Mouse (Mus musculus) lung, postnatal 14 days (tissue): Measurements from ENCODE around the gene Psen2.
A peak's percentile ranks its signal among the peaks of the same experiment; 100 is the strongest.

ENCODE experiments used
- DNase-seq: peaks from one replicate; pipeline ENCODE4 v3.0.0; 2021

The Psen2 gene

DNA sequence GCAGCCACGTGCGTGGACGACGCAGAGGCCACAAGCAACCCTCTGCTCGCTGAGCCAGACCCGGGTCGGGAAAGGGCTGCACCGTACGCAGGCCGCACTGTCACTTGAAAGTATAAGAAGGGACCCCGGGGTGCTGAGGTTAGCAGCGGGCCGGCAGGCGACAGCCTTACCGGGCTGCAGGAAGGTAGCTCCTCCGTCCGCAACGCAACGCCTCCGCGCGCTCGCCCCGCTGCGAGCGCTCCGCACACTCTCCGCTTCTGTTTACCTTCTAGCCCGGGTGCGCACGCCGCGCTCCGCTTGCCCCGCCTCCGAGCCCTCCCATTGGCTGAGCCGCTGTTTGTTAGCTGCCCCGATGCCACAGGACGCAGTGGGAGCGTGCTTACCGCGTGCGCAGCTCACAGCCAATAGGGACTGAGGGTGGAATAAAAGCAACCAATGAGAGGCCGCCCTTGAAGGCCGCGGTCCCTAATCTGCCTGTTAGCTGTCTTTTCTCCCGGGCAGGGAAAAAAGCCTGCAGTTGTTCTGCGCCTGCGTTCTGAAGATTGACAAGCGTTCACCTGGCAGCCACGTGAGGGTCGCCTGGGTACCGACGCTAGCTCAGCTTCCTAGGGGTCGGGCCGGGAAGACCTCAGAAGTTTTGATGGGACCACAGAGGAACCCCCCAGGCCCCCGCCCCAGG lies 67.4 kb downstream of the Psen2 start:
- peak; percentile 97 for DNase-seq

DNA sequence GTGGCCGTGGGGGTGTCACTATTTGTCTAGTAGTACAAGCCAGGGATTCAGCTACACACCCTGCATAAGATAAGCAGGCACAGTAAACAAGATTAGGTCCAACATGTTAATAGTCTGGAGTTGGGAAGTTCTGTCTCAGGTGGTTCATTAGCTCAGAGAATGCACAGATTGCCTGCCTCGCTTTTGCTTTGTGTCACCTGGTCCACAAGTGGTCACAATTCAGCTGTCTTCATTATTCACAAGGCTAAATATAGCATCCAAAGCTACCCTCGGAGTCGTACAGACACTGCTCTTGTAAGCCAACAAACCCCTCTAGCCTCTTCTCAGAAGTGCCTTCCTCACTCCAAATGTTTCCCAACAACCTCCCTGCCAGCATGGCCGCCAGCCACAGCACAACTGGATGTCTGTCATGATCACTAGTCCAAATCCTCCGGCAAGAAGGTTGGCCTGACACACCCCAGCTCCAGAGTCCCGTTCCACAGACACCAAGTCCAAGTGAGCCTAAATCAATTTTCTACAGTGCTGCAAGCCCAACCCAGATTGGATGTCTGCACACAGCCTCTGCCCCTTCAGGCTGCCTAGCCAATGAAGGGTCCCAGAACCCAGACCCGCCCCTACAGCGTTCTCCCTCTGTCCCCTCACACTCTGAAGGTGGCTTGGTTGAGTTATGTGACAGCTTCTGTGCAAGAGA lies 68.3 kb downstream of the Psen2 start:
- peak; percentile 39 for DNase-seq

DNA sequence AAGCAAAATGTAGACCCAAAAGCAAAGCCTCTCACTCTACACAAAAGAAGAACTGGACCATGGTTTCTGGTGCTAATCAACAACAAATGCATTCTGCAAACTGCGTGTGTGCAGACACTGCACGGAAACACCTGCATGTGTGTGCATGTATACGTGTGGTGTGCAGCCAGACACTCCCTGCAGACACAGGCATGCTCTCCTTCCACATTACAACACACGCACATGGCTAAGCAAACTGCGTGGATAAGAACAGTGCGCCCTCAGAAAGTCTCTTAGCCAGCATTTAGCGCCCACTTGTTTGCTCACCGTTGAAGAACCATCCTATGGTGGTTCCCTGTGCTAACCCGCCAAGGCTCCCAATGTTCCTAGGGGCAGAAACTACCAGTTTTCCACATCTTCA lies 69.2 kb downstream of the Psen2 start:
- no peak for DNase-seq

DNA sequence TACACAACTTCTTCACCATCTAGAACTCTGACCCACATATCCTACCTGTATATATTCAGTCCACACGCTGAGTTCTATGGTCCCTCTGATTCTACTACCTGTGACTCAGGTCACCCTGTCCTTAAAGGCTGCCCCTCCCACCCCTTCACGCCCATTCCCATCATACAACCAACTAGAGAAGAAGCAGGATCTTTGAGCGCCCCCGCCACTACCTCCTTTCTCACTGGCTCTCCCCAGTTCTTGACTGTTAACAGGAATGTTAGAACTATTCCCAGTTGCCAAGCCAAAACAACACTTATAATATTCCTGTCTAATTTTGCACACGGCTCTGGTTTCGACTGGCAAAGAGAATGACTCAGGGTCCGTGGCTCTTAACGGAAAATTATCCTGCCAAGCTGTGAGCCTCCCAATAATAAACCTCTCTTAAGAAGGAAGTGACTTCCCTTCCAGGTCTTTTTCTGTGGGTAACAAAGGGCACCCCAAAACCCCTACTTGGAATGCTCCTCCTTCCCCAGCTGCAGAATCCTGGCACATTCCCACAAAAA lies 69.8 kb downstream of the Psen2 start:
- DNase-seq: no peak

DNA sequence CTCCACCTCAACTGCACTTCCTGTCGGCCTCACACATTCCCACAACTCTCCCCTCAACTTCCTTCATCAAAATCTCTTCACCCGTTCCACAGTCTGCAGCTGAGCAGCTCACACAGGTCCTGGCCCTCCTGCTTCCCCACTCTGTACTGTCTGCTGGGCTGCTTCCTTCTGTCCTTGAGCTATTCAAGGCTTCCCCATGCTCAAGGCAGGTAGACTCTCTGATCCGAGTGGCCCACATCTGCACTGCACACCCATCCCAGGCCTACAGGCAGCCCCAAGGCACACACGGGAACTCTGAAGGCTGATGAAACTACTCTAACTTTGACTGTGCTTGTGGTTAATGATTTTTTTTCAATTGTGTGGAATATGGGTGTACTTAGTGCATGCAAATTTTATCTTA lies 70.4 kb downstream of the Psen2 start:
- no peak for DNase-seq

DNA sequence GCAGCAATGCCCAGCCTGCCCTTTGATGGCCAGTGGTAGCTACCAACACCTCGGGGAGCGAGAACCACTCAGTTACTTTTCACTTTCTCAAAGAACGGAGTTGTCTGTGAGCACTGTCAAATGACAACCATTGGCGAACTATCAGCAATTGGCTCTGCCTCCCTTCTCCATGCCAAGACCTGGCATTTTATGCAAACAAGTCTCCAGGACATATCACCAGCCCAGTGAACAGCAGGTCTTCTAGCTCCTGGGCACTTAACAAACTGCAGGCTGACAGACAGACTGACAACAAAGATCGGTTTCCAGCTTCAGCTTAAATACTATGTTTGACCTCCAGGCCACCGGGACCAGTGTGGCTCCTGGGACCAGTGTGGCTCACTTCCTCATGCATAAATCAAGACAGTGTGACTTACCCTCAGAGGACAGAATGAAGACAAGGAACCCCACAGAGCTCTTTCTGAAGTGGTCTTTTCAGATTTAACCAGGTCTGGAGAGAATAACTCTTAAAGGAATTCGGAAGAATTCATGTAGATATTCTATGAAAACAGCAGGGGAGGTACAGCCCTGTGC lies 71.5 kb downstream of the Psen2 start:
- no peak for DNase-seq

DNA sequence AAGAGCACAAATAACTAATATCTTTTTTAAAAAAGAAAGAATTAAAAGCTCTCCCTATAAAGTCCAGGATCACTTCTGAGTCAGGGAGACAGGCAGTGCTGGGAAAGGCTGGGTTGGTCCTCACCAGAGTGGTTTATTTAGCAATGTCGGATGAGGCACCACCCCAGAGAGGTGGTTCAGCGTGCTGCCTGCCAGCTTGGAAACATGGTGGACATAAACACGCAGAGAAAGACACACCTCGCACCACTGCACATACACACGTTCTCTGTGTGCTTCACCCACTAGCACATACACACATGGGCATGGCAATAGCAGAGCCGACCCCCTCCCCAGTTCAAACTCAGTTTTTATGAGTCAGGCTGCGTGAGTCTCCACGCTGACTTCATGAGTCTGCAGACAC lies 72.1 kb downstream of the Psen2 start:
- no peak for DNase-seq

DNA sequence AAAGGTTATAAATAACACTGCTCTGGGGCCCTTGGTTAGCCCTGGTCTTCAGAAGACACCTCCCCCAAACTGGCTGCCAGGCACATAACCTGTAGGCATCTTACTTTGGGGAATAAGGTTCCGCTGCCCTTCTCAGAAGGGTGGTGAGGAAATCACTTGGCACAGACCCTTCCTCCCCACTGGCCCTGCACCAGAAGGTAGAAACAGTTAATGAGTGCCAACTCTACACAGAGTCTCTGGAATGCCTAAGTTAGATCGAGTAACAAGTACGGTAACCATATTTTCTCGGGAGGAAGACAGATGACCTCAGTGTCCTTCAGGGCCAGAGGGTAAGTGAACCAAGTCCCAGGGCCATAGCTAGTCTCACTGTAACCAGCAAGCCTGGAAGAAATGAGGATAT lies 74.3 kb downstream of the Psen2 start:
- DNase-seq: no peak

DNA sequence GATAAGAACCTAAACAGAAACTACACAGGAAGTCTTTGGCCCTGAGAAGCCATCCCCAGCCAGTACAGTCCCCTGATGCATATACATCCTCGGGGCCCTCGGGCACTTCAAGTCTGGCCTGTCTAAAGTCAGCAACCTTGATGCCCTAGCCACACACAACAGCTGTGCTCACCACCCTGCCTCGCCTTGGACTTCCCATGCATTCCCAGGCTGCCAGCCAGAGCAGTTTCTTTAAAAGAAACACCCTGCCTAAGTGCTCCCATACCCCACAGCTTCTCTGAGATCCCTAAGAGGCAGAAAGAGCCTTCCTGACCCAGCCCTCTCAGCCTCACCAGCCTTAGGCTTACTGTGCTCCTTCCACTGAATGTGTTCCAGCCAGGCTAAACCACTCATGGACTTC lies 76.9 kb downstream of the Psen2 start:
- DNase-seq: no peak

DNA sequence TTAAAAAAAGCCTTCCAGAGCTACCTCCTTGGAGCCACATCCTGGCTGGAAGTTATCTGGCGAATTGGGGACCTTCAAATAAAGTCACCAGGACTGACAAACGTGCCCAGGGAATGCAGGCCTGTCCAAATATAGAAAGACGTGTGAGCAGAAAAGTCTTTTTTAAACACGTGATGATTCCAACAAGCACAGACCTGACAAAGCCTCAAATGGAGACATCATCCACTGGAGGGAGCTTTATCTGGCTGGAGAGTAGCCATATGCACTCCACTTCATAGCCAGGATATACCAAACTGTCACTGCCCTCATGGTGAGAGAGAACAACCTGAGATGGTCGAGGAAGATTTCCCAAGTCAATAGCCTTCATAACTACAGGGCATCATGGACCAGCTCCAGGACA lies 77.4 kb downstream of the Psen2 start:
- no peak for DNase-seq

DNA sequence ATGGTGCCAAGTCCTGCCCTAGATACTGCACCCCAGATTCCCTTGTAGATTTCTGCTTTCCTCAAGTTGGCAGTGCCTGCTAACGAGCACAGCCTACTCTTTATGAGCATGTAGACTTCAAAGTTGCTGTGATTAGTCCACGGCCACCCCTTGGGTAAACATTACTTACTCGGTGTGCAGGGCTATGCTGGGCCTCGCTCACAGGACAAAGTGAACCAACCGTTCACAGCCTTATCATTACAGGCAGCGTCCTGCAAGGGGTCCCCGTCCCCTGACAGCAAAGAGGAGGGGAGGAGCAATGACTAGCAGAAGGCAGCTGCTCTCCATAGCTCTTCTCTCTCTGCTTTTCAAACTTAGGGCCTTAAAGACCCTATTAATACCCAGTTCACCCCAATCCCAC lies 78.5 kb downstream of the Psen2 start:
- no peak for DNase-seq

DNA sequence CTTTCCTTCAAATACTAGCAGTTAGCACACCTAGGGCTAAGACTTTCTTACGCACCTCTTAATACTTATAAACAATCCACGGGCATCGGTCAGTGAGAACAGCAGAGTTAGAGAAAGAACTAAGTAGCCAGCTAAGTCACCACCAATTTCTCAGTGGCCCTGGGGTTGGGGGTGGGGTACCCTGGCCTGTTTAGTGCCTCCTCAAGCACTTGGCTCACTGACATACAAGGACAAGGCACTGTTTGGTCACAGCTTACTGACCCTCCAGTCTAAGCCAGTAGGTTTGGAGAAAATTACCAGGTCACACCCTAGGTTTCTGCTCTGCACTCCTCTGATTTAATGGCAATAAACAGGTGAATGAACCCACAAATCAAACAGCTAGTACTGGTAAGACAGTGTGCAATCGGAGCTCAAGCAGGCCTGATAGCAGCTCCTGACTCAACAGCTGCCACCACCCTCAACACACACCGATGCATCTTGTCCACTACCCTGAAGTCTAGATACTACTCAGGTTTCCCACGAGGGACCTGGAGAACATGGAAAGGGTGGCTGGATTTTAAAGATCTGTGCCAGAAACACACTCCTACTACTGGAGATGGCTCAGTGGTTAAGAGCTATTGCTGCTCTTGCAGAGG lies 79.6 kb downstream of the Psen2 start:
- DNase-seq: no peak

DNA sequence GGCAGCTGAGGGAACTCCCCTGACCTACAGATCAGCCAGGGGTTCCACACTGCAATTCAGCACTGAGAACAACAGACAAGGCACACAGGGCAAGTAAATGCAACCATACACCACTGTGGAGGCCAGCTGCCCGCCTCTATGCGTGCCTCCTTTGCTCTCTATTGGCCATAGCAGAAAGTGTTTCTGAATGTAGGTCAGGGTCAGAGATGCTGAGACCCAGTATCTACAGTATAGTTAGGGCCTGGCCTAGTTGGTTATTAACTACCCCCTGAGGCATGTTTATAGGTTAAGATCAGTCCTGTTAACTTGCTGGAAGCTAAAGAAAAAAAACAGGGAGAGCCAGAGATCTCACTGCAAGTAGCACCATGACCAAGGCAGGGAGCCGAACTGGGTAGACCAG lies 80.5 kb downstream of the Psen2 start:
- no peak for DNase-seq

DNA sequence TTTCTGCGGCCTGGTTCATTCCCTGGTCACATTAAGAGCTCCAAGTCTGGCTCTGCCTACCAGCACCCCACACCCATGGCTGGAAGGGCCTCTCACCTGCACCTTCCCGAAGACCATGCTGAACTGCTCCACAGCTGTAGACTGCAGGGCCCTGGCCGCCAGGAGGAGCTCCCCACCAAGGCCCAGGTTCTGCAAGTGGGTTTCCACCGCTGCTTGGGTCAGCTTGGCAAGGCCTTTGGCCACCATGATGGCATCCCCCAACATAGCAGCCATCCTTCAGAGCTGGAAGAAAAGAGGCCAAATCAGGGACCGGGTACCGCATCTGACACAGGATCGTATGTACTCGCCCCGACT lies 81.3 kb downstream of the Psen2 start:
- no peak for DNase-seq

DNA sequence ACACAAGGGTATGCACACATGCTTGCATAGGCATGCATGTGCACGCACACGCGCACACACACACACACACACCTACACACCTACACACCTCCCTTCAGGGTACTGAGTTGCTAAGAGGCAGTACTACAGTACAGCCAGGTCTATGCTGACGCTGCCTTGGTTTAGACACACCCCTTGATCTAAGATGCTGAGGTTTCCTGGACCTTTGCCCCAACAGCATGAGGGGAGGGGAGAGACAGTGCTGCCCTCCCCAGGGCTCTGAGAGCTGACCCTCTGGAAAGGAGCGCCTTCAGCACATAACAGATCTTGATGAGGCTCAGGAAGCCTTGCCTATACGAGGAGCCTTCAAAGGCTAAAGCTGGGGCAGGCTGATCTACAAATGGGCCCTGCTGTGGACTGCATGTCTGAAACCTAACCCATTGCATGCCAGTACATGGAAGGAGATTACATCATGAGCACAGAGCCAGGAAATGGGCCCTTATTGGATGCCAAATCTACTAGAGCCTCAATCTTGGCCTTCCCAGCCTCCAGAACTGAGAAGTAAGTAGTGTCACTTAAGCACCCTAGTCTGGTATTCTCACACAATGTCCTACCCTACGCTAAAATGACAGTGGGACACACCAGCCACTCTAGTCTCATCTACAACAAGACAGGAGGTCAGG lies 81.8 kb downstream of the Psen2 start:
- no peak for DNase-seq

DNA sequence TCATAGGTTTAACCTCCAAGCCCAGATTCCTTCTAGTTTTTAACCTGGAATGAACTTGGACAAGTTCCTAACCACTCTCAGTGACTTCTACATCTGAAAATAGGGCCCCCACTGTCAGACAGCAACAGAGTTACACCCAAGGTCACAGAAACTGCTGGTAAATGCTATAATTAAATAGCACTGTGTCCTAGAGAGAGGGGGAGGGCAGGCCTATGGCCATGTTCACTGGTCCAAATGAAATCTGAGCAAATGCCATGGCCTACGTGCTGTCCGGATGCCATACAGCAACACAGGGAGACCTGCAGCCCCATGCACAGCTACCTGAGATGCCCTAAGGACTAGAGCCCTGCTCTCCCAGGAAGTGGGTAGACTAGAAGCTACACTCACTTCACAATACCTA lies 83.4 kb downstream of the Psen2 start:
- DNase-seq: no peak

DNA sequence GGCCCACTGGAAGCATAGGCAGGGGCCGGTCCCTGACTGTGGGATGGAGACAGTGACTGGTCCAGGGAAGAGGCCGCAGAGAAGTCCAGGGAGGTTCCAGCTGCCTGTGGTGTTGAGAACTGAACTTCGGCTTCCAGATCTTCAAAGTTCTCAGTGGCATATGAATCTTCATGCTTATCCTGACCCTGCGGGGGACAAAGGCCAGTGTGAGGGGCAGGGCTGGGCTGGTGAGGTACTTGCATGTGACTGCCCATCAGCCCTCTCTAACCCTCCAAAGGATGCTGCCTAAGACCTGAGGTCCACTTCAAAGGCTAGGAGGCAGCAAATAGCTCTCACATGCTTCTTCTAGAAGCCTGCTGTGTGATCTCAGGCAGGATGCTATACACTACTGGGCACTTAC lies 84.1 kb downstream of the Psen2 start:
- no peak for DNase-seq

DNA sequence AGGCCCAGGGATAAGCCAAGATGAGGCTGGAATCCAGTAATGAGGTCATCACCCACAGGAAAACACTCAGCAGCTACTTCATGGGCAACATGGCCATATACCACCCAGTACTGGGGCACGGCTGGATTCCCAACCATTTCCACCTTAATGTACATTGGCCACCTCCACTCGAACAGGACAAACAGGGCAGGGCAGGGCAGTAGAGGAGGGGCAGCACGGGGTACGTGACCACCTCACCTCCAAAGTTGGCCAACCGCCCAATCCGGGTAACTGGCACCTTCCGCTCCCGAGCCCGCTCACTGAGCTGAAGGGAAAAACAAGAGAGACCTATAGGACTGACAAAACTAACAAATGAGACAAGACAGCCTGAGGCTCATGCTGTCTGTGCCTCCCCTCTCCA lies 84.9 kb downstream of the Psen2 start:
- no peak for DNase-seq
